Mouse (Mus musculus) kidney, postnatal 10 days (tissue): Measurements from ENCODE around the gene Zfp108.
"Not testable (repeated sequence)": the region's sequence is repeated elsewhere in the genome, so short reads cannot be mapped to it uniquely, and the experiment has no call there.

ENCODE experiments used
- DNase-seq: peaks from one replicate; pipeline ENCODE4 v3.0.0; 2021; ENCODE audit warnings: mixed read lengths

The Zfp108 gene

DNA sequence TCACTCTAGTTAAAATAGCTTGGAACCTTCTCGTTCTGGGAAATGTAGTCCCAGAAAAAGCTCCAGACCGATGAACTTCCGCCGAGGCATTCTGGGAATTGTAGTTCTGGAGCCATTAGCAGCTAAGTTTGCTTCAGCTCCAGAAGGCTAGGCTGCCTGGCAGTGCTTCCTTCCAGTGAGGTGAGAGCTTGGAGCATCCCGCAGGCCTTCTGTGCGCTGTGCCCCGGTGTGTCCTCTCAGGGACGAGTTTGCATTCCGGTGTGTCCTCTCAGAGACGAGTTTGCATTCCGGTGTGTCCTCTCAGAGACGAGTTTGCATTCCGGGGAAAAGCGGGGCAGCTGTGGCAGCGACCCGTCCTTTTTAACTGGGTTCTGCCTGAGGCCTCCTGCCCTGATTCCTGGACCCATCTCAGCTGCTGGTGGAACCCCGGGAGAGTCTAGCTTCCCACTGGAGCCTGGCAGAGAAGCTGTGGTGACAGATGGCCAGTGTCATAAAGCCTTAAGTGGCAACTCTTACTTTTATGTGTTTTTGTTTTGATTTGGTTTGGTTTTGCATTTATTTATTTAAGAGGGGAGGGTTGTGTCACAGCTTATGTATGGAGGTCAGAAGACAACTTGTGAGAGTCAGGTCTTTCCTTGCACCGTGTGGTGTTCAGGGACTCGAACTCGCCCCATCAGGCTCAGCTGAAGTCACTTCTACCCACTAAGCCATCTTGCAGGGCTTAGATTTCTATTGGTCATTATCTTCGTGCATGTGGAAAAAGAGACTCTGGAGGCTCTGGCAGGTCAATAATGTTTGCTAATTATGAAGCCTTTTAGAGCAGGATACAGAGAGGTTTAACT, at the start of gene Zfp108:
Gene Zfp108, plus strand, starts transcription at position 162 of the 842 bp plus-strand sequence.
- peak; percentile 88 for DNase-seq

DNA sequence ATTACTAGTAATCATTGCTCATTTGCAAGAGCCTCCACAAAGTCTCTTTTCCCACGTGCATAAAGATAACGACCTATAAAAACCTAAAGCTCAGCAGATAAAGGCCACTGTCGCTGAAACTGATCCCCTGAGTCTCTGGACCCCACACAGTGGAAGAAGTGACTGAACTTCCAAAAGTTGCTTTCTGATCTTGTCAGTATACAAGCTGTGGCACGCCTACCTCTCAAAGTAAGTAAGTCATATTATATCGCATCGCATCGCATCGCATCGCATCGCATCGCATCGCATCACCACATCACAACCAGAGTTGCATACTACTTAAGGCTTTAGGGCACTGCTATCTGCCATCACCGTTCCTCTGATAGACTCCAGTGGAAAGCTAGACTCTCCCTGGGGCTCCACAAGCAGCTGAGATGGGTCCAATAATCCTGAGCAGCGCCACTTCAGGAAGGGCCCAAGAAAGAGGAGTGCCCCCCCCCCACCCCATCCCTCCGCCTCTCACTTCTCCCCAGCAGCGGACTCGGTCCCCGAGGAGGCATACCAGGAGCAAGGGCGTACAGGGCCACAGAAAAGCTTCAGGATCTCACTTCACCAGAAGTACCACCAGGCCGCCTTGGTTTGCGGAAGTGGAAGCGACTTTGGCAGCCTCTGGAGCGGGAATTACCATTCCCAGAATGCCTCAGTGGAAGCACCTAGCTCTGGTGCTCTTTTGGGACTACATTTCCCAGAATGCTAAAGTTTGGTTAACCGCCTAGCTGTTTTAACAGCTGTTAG, 46.9 kb upstream of the Zfp108 start:
- peak; percentile 83 for DNase-seq

DNA sequence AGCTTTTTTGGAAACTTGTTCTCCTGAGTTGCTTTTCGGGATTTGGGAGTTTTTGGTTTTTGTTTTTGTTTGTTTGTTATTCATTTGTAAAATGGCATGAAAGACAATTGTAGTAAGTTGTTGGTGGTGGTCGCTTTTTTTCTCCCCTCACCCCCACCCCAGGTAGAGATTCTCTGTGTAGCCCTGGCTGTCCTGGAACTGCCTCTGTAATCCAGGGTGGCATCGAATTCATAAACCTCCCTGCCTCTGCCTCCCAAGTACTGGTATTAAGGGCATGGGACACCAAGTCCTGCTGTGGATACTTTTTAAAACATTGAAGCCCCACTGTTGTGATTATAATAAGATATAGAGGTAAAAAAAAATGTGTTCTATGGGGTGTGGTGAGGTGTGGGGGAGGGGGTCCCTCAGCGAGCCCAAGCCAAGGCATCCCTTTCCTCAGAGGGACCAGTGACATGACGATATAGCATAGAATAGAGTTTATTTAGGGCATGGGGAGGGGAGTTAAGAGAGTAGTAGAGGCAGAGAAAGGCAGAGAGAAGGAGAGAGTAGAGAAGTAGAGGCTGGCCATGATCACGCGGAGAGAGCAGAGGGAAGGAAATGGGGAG, 46.2 kb upstream of the Zfp108 start:
- no peak for DNase-seq

DNA sequence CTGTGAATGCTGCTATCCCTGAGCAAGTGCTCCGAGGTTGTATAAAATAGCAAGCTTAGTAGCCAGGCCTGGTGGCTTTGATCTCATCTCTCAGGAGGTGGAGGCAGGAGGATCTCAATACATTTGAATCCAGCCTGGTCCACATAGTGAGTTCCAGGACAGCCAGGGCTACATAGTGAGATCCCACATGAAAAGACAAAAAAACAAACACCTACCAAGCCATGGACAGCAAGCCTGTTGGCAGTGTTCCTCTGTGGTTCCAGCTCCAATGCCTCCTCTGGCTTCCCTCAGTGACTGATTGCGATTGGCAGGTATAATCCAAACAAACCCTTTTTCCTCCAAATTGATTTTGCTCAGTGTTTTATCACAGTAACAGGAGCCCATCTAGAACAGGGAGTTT, 44.3 kb upstream of the Zfp108 start:
- DNase-seq = no peak

DNA sequence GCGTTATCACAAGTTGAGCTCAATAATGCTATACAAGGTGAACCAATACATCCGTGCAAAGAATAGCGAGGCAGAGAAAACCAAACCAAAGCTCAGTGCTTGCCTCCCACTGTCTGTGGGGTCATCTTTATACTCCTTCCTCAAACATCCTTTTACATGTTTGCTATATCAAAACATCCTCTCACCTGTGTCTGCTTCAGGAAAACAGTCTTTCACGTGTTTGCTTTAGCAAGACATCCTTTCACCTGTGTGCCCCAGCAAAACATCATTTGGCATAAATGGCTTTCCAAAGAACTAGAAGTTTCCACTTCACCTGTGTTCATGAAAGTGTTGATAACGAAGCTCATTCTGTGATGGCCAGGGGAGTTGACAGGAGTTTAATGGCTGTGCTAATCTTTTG, 43.3 kb upstream of the Zfp108 start, which contains the start of gene Zfp111:
Gene Zfp111, minus strand, starts transcription at position 101 of the 400 bp plus-strand sequence.
- no peak for DNase-seq

DNA sequence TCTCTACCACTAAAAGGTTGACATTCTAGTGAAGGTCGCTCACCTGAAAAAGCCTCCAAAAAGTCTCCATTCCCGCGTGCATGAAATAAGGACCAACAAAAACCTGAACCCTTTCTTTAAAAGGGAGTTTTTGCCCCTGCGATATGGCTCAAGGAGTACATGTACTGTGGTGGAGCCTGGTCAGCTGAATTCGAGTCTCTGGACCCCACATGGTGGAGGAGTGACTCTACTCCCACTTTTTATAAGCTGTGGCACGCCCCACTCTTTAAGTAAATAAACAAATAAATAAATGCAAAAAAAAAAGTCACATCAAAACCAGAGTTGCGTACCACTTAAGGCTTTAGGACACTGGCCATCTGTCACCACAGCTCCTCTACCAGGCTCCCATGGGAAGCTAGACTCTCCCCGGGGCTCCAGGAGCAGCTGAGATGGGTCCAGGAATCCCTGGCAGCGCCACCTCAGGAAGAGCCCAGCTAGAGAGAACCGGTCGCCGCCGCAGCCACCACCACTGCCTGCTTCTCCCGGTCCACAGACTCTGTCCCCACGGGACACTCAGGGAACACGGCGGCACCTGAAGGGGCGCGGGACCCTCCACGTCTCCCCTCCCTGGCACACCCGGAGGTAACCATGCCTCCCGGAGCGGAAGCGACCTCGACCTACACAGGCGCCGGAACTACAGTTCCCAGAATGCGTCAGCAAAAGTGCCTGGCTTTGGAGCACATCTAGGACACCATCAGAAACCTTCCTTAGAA, 17.4 kb upstream of the Zfp108 start, which contains the start of gene Zfp109:
Gene Zfp109, minus strand, starts transcription at position 521 of the 752 bp plus-strand sequence.
- DNase-seq = peak; percentile 75

DNA sequence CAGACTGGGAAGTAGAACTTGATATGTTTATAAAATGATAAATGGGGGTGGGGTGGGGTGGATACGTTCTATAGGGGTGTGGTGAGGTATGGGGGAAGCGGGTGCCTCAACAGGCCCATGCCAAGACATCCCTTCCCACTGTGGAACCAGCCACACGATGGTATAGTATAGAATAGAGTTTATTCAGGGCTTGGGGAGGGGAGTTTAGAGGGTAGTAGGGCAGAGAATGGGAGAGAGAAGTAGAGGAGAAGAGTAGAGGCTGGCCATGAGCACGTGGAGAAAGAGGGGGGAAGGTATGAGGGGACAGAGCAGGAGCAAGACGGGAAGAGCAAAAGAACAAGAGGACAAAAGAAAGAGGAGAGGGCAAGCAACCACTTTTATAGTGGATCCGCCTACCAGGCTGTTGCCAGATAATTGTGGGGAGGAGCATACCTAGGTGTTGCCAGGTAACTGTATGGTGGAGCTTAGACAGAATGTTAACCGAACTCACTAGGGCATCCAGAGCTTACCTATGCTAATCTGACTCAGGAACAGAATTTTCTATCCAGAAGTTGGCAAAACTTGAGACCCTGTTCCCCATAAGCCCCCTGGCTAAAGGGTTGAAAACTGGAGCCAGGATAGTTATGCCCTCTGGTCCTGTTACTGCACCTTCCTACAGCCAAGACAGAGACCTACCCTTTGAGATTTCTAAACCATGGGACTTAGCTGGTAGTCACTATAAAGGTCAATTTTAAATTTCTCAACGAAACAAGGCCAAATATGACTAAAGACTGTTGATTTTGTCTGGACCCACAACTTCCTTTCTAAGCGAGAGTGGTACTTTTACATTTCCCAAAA, 597 bp upstream of the Zfp108 start:
- no peak for DNase-seq

DNA sequence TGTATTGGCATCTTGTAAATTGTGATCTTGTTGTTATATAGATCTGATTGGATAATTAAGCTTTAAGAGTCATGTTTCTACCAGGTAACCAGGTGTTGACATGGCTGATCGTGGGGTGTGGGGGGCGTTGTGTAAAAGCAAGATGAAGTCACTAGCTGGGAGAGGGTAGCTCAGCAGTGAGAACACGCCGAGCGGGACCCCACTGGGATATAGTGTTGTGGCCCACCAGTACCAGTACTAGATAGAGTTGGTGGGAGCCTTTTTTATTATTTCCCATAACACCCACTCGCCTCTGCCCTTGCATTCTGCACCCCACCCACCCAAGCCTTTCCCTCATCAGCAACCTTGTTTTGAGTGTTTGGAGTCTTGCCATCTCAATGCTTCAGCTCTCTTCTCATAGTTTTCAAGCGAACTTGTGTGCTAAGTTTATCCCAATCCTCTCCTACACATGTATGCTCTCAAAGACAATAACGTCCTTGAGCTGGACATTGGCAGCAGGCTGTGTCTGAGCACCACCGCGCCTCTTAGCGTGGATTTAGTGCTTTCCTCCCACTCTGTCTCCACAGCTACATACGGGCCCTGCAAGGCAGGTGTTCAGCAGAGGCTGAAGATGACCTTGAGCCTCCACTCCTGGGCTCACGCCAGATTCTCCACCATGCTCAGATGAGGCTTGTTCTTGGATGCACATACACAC, 4.9 kb downstream of the Zfp108 start:
- DNase-seq = no peak

DNA sequence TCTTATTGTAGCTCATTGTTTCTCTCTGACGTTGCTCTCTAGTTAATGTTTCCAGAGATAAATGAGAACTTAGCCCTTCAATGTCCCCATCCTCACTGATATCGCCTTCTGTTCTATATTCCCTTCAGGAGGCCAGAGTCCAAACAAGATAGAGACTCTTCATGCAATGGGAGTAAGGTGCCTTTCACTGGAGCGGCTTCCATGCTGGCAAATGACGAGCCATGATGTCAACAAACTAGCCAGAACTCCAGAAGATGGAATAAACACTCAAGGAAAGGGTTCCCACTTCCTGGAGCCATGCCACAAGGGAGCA, 5.4 kb downstream of the Zfp108 start:
- no peak for DNase-seq

DNA sequence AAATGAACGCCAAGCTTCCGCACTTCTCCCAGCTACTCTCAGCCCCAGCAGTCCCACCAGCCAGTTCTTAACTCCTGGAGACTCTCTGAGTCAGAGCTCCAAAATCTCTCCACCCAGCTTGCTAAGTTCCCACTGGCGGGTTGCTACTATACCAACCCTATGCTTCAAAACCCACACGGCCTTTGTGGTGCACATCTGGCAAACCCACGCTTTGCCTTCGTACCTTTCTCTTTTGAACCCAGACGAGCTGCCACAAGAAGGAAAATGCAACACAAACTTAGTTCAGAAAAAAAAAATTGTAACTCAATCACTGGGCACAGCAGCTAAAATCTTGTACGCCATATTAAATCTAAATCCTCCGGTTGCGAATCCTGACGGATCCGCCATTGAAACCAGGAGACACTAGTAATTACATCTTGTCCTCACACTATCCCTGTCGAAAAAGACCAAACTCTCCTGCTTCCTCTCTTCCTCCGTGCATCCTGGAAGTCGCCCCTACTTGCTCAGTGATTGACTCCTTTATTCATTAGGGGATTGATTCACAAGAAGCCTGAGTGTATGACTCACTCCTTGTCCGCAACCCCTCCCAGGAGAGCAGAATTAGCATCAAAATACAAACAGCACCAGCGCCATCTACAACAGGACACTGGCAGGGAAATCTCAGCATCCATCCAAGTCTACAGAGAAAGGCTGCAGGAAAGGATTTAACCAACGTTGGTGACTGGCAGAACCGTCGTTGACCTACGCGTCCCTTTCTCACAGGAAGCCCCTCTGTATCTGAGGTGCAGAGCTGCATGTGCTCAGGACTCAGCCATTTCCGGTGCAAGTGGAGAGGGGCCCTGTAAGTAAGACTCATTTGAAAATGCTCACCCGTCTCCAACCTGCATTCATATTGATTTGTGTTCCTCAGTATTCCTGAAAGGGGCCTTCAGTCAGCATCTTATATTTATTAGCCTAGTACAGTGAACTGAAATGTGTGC, 13.9 kb downstream of the Zfp108 start:
- DNase-seq = no peak

DNA sequence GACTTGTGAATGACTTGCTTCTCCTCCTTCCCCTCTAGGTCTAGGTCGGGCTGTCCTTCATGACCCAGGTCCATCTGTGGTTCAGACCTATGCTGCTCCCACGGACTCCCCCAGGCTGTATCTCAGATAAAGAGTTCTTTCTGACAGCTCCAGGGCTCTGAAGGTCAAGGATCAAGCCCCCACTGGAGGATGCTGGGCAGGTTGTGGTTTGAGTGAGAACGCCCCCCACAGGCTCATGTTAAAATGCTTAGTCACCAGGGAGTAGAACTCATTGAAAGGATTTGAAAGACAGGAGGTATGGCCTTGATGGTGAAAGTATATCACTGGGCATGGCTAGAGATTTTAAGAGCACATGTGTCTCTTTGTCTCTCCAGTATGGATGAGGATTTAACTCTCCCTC, 14.7 kb downstream of the Zfp108 start:
- no peak for DNase-seq

DNA sequence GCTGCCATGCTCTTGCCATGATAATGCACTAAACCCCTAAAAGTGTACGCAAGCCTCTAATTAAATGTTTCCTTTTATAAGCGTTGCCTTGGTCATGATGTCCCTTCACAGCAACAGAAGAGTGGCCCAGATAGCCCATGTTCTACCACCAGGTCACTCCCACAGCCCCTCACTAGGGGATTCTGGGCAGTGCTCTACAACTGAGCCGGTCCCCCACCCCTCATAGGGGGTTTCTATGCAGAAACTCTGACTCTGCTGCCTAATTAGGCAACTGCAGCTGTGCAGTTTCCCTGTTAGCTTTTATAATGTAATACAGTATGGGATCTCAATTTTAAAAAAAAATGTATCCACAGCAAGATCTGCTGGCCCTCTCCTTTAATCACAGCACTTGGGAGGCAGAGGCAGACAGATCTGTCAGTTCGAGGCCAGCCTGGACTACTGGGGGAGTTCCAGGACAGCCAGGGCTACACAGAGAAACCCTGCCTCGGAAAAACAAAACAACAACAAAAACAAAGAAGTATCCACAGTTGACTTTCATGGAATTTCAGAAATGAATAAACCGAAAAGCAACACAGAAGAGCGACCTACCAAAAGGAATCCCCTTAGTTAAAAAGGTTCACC, 15.2 kb downstream of the Zfp108 start:
- DNase-seq = no peak

DNA sequence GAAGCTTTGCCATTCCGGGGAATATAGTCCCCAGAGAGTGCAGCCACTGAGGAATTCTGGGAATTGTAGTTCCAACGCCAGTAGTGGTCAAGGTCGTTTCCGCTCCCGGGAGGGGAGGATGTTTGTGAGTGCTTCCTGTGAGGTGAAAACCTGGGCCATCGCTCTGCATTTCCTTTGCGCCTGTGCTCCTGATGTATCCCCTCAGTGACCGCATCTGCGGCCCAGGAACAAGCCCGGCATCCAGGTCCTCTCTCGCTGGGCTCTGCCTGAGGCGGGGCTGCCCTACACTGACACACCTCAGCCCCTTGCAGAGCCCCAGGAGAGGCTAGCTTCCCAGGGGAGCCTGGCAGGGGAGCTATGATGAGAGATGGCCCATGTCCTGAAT, 15.7 kb downstream of the Zfp108 start, which contains the start of gene Zfp93:
Gene Zfp93, plus strand, starts transcription at position 133 of the 385 bp plus-strand sequence.
- DNase-seq = peak; percentile 82

DNA sequence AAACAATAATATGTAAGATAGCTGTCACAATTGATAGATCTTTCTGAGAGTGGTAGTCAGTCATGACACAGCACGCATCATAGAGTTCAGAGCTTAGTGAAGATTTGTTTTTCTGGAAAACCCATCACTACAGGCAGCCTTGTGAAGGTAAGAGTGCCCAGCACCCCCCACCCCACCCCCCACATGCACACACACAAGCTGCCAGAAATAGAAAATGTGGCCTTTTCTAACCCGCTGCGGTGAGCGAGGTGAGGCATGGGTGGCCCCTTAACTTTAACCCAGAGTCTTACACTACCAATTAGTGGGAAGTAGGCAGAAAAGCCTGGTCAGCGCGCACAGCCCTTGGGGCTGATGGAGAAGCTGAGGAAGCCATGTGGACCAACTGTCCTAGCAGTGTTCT, 16.6 kb downstream of the Zfp108 start:
- DNase-seq = no peak

DNA sequence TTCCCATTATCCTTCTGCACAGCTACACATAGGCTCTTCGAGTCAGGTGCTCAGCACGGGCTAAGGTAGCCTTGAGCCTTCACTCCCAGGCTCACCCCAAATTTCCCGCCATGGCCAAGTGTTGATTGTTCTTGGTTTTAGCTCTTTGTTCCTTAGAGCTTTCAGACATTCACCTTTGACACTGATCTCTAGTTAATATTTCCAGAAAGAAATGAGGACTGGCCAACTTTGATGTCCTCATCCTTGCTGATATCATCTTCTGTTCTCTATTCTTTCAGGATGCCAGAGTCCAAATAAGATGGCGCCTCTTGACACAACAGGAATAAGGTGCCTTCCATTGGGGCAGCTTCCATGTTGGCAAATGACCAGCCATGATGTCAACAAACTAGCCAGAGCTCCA, 19.9 kb downstream of the Zfp108 start:
- no peak for DNase-seq

DNA sequence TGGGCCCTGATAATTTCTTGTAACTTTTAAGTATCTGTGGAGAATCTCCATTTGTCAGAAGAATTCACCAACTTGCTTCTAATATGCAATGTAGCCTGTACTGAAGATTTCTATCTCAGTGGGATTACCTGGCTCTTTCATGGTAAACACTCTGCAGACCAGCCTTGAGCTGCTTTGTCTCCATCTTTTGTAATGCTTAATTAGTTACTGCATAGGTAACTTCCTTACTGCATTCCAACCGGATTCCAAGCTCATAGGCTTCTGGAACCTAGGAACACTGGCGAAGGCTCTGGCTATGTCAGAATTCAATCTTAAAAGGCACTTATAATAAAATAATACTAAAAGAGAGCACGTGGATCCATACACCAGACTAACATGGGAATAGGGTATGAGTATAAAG, 24.2 kb downstream of the Zfp108 start:
- DNase-seq = not testable (repeated sequence)

DNA sequence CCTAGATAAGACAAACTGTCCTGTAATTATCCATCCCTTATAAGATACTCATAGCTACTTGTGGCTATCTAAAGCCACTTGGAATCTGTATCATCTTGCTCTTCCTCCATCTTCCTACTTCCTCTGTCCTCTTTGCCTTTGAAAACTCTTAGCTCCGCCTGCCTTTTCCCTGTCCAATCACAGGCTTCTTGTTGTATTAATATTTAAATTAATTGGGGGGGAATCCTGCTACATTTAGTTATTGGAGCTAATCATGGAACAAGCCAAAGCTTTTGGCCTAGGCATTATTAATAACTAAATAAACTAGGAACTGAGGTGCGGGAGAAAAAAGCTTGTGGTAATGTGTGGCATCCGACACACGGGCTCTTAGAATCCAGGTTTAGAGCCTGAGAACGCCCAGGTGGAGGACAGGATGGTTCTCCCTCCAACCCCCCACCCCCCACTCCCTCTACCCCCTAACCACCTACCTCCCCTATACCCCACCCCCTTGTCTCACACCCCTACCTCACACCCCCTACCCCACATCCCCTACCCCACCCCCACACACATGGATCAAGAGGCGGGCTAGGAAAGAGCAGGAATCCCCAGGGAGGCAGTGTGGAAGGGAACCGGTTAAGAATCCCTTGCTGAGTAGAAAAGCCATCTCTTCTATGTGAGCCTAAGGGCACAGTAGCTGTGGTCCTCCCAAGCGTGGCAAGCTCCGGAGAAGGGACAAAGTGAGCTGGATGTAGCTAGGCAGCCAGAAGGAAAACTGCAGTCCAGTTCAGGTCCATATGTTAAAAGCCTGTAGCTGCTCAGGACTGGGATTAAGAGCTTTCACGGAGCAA, 25.6 kb downstream of the Zfp108 start:
- no peak for DNase-seq

DNA sequence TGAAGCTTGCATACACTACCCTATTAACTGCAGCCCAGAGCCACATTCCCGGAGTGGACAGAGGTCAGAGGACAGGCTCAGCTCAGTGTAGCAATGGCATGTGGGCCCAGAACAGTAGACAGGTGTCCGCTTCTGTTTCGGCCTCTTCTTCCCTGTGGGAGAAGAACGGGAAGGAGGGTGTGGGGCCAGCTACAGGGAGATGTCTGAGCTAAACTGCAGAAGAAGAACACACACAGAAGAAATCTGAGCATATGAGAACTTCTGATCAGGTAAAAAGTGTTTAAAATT, 26.2 kb downstream of the Zfp108 start:
- no peak for DNase-seq

DNA sequence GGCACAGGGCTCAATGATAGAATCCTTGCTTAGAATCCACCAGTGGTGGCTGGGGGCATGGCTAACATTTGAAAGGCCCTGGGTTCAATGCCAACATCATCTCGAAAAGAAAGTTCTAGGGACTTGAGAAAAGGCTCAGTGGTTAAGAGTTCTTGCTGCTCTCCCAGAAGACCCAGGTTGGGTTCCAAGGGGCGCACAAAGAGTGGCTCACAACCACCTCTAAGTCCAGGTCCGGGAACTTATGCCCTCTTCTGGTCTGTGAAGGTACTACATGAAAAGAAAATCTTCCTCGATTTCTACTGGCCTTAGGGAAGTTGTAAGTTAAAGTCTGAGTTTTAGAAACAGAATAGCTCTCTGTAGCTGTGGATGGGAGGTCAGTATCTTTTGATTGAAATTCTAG, 31.5 kb downstream of the Zfp108 start:
- DNase-seq = no peak
